Mouse (Mus musculus) retina, embryonic 14.5 days (tissue): ENCODE measurements around the gene Gripap1.
A peak's percentile ranks its signal among the peaks of the same experiment; 100 is the strongest.
"Not testable (repeated sequence)": the region's sequence is repeated elsewhere in the genome, so short reads cannot be mapped to it uniquely, and the experiment has no call there.

ENCODE experiments used
- DNase-seq: peaks from one replicate; pipeline ENCODE4 v3.0.0-alpha.2; 2015; ENCODE audit warnings: low spot score

The Gripap1 gene

GRCm38 (mm10) chrX:7778450-7779244 is 10.9 kb upstream of the Gripap1 start:
- DNase-seq, result no peak

GRCm38 (mm10) chrX:7779294-7779693 is 10.3 kb upstream of the Gripap1 start:
- DNase-seq, result no peak

- DNase-seq, result no peak
Measured at GRCm38 (mm10) chrX:7782603-7783092, 6.9 kb upstream of the Gripap1 start.

- no peak for DNase-seq
Measured at GRCm38 (mm10) chrX:7790309-7790708, 744 bp downstream of the Gripap1 start.

GRCm38 (mm10) chrX:7793361-7793760 is 3.8 kb downstream of the Gripap1 start:
- peak; percentile 55 for DNase-seq

GRCm38 (mm10) chrX:7795016-7795415 is 5.5 kb downstream of the Gripap1 start:
- DNase-seq, result peak; percentile 58

GRCm38 (mm10) chrX:7797327-7797726 is 7.8 kb downstream of the Gripap1 start:
- DNase-seq, result no peak

- DNase-seq, result not testable (repeated sequence)
Measured at GRCm38 (mm10) chrX:7802157-7802556, 12.6 kb downstream of the Gripap1 start.

GRCm38 (mm10) chrX:7815016-7815415 is 25.5 kb downstream of the Gripap1 start:
- peak; percentile 32 for DNase-seq

- DNase-seq, result peak; percentile 18
Measured at GRCm38 (mm10) chrX:7821865-7822779, 32.6 kb downstream of the Gripap1 start, which contains the start of gene Kcnd1. Gene Kcnd1 (plus strand): TSS chrX:7822289.

- no peak for DNase-seq
Measured at GRCm38 (mm10) chrX:7837146-7837545, 47.6 kb downstream of the Gripap1 start.

GRCm38 (mm10) chrX:7840842-7841162 is 51.2 kb downstream of the Gripap1 start:
- no peak for DNase-seq

- peak; percentile 89 for DNase-seq
Measured at GRCm38 (mm10) chrX:7841163-7842162, 51.9 kb downstream of the Gripap1 start, which contains the start of gene Otud5. Gene Otud5 (plus strand): TSS chrX:7841364.

GRCm38 (mm10) chrX:7842318-7842717 is 52.8 kb downstream of the Gripap1 start:
- DNase-seq, result no peak

- DNase-seq, result no peak
Measured at GRCm38 (mm10) chrX:7847845-7848244, 58.3 kb downstream of the Gripap1 start.

GRCm38 (mm10) chrX:7854578-7854977 is 65.0 kb downstream of the Gripap1 start:
- DNase-seq, result peak; percentile 63

- no peak for DNase-seq
Measured at GRCm38 (mm10) chrX:7859191-7859753, 69.7 kb downstream of the Gripap1 start.

GRCm38 (mm10) chrX:7863181-7863580 is 73.6 kb downstream of the Gripap1 start:
- no peak for DNase-seq

- DNase-seq, result no peak
Measured at GRCm38 (mm10) chrX:7864551-7864950, 75.0 kb downstream of the Gripap1 start.

- no peak for DNase-seq
Measured at GRCm38 (mm10) chrX:7865343-7865742, 75.8 kb downstream of the Gripap1 start.

- DNase-seq, result no peak
Measured at GRCm38 (mm10) chrX:7865786-7866185, 76.2 kb downstream of the Gripap1 start.
